Mouse (Mus musculus): ENCODE results near the gene Lepr. TPM values are rescaled to one million over a fixed set of nuclear protein-coding genes. Genes with fewer than 3 reads are reported as not detected.
A peak's percentile ranks its signal among the peaks of the same experiment; 100 is the strongest.

Gene Lepr
- 1 to 10 TPM; 3.5 to 4.5 TPM for total RNA-seq (2021)

DNA sequence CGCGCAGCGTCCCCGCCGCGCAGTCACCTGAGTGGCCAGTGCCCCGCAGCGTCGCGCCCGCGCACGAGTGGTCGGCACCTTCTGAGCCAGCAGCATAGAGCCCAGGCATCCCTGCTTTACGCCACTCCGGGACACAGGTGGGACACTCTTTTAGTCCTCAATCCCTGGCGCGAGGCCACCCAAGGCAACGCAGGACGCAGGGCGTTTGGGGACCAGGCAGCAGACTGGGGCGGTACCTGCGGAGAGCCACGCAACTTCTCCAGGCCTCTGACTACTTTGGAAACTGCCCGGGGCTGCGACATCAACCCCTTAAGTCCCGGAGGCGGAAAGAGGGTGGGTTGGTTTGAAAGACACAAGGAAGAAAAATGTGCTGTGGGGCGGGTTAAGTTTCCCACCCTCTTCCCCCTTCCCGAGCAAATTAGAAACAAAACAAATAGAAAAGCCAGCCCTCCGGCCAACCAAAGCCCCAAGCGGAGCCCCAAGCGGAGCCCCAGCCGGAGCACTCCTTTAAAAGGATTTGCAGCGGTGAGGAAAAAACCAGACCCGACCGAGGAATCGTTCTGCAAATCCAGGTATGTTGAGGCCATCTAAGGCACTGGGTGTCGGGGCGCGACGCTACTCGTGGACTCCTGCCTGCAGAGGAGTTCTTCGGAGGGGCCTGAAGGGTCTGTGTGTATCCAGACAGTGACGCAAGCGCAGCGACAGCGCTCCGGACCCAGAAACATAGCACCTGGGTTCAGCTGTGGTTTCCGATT is at the start of gene Lepr:
Gene Lepr, plus strand, starts transcription at position 38 of the 755 bp plus-strand sequence.
- peak; percentile 18 to 32 for DNase-seq

DNA sequence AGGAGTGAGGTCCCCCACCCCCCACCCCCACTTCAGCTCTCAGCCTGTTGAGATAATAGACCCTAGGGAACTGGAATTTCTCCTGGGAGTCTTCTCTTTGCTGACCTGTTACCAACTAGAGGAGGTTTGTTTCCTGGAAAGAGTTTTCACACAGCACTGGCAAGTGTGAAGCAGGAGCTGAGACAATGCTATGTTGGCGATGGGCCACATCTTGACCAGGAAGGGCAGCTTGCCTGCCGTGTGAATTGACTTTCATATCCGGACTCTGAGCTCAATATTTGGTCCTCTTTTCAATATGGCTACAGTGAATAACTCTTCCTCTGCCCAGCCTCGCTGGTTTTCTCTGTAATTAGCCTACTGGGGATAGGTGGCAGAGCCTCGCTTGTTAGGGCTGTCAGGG is 48.0 kb upstream of the Lepr start:
- intact Hi-C loops (cut with DNase I), result no loop called here
- no peak for DNase-seq

More for the DNA sequence above, at the start of gene Lepr:
- intact Hi-C loops (cut with DNase I), result no loop called here

DNA sequence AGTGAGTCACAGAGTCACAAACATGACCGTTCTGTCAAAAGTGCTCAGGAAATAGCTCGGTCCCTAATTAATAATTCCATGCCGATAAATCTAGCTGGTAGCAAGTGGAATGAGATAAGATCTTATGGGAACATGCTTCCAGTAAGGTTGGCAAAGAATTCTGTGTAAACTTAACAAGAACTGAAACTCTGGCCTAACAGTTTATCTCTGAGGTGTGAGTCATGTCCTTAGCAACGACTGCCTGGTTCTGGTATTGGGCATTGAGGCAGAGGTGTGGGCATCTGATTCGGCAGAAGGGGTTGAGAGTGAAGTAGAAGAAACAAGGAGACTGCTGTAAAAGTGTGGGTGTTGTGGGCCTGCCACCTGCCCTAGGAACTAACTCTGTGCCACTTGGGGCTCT is 47.4 kb upstream of the Lepr start:
- intact Hi-C loops (cut with DNase I), result no loop called here
- no peak for DNase-seq

DNA sequence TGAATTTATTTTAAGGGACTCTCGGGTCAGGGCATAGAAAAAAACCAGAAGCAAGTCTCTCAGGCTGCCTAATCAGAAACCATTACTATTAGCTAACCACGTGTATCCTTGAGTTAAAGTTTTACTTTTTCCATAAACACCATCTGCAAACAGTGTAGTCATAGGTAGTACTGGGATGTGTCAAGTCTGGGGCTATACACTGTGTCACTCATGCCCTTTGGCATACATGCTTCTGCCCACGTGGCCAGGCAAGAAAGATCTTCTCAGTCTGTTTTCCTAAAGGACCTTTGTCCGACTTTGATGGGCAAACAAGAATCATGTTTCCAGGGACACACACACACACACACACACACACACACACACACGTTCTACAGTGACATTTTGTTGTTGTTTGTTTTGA is 42.4 kb upstream of the Lepr start:
- intact Hi-C loops (cut with DNase I), result no loop called here
- DNase-seq, result no peak

DNA sequence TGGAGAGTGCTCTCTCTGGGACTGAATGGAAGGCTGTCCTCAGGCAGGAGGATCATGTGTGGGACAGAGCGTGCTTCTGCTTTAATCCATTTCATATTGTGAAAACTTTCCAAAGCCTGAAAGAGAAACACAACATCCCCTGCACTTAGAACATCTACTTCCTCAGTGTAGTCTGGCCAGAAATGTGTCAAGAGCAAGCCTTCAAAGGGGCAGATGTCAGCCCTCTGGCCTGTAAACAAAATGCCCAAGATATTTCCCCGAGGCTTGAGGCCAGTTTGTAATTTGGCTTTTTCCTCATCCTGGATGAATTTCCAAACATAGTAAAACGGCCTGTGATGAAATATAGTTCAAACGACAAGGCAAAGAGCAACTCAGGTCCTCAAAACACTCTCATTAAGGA is 41.5 kb upstream of the Lepr start:
- intact Hi-C loops (cut with DNase I), result no loop called here
- DNase-seq, result peak in 1 of 2 experiments; percentile 27

DNA sequence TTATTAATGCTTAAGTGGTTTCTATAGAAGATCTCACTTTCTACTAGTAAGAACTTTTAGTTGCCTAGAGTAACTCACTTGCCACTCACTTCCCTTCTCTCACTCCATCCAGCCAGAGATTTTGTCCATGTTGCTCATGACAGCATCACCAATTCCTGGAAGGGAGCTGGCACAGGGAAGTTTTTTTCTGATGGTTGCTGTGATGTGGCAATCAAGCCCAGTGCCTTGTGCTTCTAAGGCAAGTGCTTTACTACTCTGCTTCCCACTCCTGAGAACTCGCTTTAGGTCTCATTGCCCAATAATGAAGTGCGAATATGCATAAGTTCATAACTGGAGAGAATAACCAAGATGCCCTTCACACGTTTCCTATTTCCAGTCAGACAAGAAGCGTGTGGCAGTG is 34.6 kb upstream of the Lepr start:
- DNase-seq, result no peak
- intact Hi-C loops (cut with DNase I), result no loop called here

DNA sequence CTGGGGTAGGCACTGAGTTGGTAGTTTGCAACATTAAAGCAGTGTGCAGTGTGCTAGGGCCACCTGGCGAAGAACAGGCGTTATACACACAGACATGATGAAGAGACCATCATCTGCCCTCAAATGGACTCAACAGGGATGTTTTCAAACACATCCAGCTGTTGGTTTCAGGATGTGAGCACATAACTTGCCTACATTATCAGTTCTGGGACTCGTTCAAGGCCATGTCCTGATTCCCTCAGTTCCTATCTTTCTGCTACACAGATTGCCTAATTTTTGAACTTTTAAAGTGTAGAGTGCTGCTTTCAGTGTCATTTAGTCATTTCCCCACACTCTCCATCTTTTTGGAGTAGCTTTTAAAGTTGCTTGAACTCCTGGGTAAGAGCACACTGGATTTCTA is 34.1 kb upstream of the Lepr start:
- DNase-seq, result no peak
- intact Hi-C loops (cut with DNase I), result no loop called here

DNA sequence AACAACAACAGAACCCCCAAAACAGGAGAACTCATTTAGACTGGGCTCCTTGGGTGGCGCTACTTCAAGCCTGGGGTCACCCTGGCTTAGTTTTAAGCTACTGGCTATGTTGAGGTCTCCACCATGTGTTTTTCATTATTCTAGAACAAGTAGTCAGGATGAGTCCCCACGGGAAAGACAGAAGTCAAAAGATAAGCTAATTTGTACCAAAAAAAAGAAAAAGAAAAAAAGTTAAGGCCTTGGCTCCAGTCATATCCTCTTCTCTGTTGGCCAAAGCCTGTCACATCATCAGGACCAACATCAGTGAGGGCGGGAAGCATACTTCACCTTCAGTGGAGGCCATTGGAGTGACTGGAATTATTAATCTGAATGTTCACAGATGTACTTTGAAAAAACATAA is 32.4 kb upstream of the Lepr start:
- DNase-seq, result no peak
- intact Hi-C loops (cut with DNase I), result no loop called here

DNA sequence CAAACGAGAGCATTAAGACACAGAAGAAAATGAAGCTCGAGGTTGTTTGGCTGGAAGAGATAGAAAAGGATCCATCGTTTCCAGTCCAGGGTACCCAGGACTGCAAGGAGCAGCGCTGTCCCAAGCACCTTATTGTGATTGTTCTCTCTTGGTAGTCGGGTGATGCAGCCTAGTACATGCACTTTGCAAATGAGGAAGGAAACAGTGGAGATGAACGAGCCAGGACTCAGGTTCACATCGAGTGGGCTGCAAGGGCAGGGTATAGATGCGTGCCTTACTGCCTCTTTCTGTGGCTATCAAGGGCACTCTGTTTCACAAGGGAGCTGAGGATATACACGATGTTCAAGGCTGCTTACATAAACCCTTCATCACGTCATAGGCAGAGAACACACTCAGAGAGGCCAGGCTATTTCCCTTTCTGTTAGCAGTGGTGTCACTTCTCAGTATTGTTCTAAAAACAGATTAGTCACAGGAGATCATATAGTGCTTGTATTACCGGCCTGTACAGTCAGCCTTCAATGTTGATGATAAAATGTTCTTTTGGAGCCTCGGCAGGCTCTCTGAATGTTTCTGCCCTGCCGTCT is 30.9 kb upstream of the Lepr start:
- DNase-seq, result no peak
- intact Hi-C loops (cut with DNase I), result no loop called here

DNA sequence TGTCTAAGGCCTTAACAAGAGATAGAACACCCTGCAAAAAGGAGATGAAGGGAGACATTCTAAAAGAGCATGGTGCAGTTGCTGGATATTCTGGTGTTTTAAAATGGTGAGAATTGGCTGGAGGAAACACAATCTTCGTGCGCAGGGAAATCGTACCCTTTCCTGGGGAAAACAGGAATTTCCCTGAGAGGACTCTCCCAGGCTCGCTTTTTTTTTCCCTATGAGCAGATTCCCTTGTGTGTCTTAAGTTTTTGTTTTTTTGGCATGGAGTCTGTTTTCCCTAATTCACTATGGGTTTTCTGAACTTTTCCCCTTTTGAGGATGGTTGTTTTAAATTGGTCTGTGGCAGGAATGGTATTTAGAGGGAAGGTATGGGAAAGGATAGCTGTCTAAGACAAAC is 28.0 kb upstream of the Lepr start:
- DNase-seq, result no peak
- intact Hi-C loops (cut with DNase I), result no loop called here

DNA sequence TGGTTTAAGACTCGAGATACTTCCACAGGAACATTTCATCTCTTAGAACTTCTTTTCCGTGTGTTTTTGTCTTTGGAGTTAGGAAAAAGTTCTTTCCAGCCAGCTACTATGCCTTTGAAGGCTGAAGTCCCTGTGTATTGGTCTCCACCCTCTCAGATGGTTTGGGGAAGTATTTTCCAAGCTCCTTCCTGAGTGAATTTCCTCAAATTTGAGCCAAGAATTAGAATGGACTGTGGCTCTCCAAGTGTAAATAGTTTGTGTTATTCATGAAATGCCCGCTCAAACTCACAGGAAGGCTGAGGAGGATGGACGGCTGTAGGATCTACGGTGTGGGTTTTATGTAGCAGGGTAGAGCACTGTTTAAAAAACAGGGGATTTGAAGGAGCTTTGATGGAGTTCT is 27.6 kb upstream of the Lepr start:
- intact Hi-C loops (cut with DNase I), result no loop called here
- no peak for DNase-seq

DNA sequence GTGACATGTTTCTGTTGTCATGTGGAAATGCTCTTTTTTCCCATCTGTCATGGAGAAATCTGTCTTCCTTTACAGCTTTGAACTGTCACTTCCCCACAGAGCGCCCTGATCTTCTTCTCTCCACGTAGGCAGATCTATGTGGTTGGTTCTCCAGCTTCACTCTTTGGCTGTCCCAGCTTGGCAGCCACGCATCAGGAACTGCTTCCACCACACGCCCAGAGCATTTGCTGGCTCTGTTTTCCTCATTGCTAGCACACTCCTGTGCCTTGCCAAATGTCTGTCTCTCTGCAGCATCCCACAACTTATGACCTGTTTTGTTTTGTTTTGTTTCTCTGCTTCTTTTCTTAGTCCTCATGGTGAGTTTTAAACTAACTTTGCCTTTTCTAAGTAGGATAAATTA is 24.3 kb upstream of the Lepr start:
- intact Hi-C loops (cut with DNase I), result no loop called here
- no peak for DNase-seq

DNA sequence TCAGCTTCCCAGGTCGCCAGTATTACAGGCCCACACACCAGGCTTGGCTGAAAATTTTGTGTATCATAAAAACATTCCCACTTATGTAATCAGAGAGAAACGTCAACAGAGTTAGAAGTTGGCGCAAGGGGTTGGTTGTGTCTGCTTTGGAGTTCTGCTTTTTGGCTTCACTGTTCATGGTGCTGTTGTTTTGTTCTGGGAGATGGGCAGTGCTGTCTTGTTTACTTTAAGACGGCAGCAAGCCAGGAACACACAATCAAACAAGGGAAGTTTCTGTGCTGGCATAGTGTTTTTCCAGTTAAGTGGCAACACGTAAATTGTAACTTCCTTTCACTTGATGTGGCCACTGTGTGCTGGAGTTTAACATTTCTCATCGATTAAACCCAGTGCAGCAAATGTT is 22.7 kb upstream of the Lepr start:
- intact Hi-C loops (cut with DNase I), result no loop called here
- DNase-seq, result no peak

DNA sequence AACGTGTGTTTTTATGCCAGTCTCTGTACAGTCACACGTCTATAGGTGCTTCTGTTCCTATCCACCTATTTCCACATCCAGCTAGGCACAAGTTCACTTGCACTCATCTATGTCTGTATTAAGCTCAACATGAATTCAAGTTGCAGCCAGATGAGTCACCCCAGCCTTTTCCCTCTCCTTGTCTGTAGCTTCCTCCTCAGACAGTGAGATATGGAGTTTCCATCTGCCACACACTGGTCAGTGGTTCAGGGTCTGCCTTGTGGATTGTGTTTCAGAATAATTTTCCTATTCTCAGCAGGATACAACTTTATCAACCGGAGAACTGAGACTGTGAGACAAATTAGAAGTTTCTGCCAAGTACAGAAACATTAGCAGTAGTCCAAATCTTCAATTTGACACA is 20.0 kb upstream of the Lepr start:
- intact Hi-C loops (cut with DNase I), result no loop called here

DNA sequence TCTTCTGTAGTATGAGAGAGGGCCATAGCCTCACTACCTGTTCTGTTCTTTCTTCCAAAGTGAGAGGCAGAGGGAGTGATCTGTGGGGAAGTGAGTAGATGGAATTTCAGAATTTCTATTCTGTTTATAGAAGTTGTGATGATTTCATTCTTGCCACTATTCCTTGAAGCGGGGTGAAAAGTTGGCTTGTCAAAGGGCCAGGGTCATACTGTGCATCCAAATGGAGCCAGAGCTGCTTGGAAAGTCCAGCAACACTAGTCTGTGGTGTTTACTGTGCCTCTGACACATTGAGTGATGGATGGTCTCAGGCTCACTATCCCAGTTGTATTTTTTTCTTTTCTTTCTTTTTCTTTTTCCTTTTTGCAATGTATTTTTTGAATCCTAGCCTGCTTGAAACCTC is 17.8 kb upstream of the Lepr start:
- intact Hi-C loops (cut with DNase I), result no loop called here
- DNase-seq, result no peak

More for the DNA sequence above, 20.0 kb upstream of the Lepr start:
- no peak for DNase-seq

DNA sequence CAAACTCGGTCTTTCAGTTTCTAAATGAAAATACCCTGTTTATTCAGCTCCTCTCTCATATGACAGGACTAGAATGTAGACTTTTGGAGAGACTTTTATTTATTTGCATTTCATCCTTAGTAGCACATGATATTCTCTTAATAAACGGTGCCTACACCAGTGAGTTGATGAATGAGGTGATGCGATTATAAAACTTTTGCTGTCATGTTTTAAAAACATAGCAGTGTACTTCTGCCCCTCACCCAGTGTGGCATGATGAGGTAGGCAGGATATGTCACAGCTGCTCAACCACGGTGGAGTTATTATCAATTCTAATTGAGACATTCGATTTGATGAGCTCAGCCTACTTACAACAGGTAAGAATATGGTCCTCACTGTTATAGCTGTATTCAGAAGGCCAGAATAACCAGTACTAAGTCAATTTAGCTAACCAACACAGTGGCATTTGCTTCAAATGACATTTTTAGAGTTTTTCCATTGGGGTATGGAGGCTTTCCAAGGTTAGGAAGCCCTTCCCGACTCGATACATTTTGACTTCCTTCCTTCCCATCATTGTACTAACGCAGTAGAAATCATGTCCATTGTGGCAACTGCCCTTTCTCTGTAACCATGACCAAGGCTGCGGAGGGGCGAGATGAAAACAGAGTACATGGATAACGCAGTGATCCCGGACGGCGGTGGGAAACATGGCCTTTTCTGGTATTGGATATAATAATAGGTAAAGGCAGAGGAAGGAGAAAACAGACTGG is 16.1 kb upstream of the Lepr start:
- intact Hi-C loops (cut with DNase I), result no loop called here
- no peak for DNase-seq

DNA sequence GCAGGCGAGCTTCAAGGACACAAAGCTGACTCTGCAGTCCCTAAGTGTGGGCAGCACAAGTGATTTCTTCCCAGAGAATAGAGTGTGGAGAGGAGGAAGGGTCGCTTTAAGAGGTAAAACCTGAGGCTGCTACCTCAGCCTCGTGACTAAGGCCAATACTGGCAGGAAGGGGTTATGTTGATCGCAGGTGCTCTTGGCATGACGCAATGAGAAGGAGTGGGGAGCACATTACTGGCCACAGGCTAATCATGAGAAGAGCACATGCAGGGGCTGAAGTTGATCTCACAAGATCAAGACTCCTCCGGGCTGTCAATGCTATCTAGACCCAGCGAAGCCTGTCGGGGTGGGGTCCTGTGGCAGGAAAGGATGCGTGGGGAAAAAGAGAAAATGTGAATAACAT is 11.9 kb upstream of the Lepr start:
- no peak for DNase-seq
- intact Hi-C loops (cut with DNase I), result no loop called here

DNA sequence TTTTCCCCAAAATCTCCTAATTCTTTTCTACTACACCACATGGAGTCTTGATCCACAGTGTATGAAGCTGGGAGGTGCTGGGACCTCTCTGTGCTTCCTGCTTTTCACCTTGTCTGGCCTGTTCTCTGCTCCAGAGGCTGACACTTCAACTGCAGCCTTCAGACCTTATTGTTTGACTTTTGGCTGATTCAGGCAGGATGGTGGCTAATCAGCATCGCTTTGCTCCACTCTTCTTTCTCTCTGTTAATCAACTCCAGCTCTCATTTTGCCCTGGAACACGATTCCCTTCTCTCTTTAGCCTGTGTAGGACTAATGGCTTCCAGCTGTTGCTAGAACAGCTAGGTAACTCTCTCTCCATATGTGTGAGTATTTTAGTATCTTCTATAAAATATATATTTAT is 10.0 kb upstream of the Lepr start:
- intact Hi-C loops (cut with DNase I), result no loop called here
- DNase-seq, result no peak

DNA sequence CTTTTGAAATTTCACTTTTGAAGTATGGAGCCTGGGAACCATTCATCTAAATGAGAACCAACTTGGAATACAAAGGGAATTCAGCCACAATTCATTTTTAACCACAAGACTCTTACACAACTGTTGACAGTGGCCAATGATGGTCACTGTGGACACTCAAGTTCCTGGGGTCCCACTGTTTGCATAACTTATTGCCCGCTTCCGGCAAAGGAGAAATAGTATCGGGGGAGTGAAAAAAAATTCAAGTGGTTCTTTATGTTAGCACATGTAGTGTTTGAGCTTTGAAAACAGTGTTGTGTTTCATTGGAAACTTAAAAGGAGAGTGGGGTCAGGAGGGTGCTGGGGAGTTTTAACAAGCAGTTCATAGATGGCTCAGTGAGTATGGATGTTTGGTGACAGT is 9.3 kb upstream of the Lepr start:
- intact Hi-C loops (cut with DNase I), result no loop called here
- DNase-seq, result no peak

DNA sequence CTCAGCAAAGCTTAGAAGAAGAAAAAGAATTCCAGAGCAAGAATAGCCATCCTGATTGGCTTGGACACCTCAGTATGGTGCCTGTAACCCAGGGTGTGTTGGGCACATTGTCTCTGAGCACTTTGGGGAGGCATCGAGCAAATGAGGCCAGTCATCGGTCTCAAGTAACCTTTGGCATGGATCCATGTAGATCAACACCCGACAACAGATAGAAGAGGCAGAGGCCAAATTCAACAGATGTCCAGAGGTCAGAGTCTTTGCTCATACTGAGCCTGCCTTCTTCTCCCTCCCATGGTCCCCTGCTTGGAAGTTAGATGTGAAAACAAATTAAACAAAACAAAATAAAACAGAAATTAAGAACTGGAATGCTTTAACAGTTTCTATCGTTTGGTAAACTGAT is 6.8 kb upstream of the Lepr start:
- intact Hi-C loops (cut with DNase I), result no loop called here
- no peak for DNase-seq

DNA sequence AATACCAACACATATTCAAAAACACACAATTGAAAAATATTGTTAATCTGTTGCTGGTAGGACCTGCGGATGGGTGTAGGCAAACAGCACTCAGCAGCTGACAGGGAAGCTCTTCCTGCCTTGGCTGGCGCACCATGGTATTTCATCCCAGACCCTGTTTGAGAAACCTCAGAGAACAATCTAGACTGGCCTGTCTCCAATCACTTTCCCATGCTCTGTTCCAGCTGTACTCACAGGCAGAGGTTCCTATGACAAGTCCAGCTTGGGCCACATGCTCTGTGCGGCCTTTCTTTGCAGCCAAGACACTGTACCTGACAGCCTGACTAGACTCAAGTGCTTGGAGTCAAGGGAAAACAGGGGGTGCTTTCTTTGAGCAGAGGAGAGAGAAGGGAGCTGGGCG is 6.1 kb upstream of the Lepr start:
- intact Hi-C loops (cut with DNase I), result no loop called here
- no peak for DNase-seq

DNA sequence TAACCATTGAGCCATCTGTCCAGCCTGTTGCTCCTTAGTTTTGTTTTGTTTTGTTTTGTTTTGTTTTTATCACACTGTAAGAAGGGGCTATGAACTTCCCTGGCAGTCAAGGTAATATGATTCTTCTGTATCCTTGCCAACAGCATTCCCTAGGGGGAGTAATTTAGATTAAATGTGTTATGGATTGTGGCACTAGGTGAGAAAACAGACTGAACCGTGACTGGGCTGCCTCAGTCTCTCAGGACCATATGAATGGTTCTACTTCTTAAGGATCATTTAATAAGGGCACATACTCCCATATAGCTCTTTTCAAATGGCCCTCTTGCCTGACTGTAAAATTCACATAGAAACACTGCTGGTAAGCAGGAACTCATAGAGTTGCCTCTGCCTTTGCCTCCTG is 4.6 kb upstream of the Lepr start:
- no peak for DNase-seq
- intact Hi-C loops (cut with DNase I), result no loop called here
